Mouse (Mus musculus): ENCODE measurements around the gene Ablim1.

GRCm38 (mm10) chr19:57172321-57172720 lies 142.4 kb downstream of the Ablim1 start:
- TF ChIP-seq CTCF (IDR thresholded peaks at IDR 0.05; ENCODE audit: low read depth) = no peak
- TF ChIP-seq EP300 (IDR thresholded peaks at IDR 0.05; ENCODE audit: low read depth) = no peak
